Mouse (Mus musculus) heart, embryonic 16.5 days (tissue): ENCODE data around the gene Unc5a. TPM values are rescaled to one million over a fixed set of nuclear protein-coding genes. Genes with fewer than 3 reads are reported as not detected.

ENCODE experiments used
- ATAC-seq: fragments of 200-750 bp; cut with Nextera tagmentation; replicated peaks from 2 replicates; pipeline ENCODE4 v1.8.0; 2017; ENCODE audit warnings: moderate number of reproducible peaks; ENCODE audit not compliant: insufficient read depth, low FRiP score; ENCODE audit errors: extremely low read depth
- H3K27ac ChIP-seq: fragments of 300-500 bp; sonication (generic); 2 replicates; pipeline ENCODE4 v1.5.1; 2014; ENCODE audit warnings: mild to moderate bottlenecking, low read length, control low read depth, moderate library complexity
- H3K27me3 ChIP-seq: fragments of 300-500 bp; sonication (generic); 2 replicates; pipeline ENCODE4 v1.6.1; 2014; ENCODE audit warnings: low read length, mixed read lengths; ENCODE audit not compliant: control insufficient read depth, insufficient read depth
- H3K36me3 ChIP-seq: fragments of 300-500 bp; sonication (generic); 2 replicates; pipeline ENCODE4 v1.6.1; 2014; ENCODE audit not compliant: control insufficient read depth, insufficient read depth
- H3K4me1 ChIP-seq: fragments of 300-500 bp; sonication (generic); 2 replicates; pipeline ENCODE4 v1.6.1; 2014; ENCODE audit warnings: low read length, mixed read lengths; ENCODE audit not compliant: control insufficient read depth, insufficient read depth
- H3K4me2 ChIP-seq: fragments of 300-500 bp; sonication (generic); 2 replicates; pipeline ENCODE4 v1.6.1; 2014; ENCODE audit warnings: low read depth, mild to moderate bottlenecking, control low read depth, low read length
- H3K4me3 ChIP-seq: fragments of 300-500 bp; sonication (generic); 2 replicates; pipeline ENCODE4 v1.5.1; 2014; ENCODE audit warnings: mild to moderate bottlenecking, control low read depth, low read length
- H3K9ac ChIP-seq: fragments of 300-500 bp; sonication (generic); 2 replicates; pipeline ENCODE4 v1.6.1; 2014; ENCODE audit warnings: low read length, control low read depth
- H3K9me3 ChIP-seq: fragments of 300-500 bp; sonication (generic); replicated peaks from 2 replicates; pipeline ENCODE4 v1.6.1; 2016; ENCODE audit warnings: low read length; ENCODE audit not compliant: control insufficient read depth
- WGBS: fragments of 180-500 bp; shearing (Covaris S2); extraction: QIAGEN DNeasy Blood & Tissue Kit; methylation state at CpG from one replicate; pipeline ENCODE4 v1.1.7; 2014; 5-methylcytosine and 5-hydroxymethylcytosine counted together
- polyA plus RNA-seq: library from polyadenylated mRNA; unstranded; fragments of >200 nt; fragmentation: Nextera tagmentation; extraction: Ambion mirVana; gene quantifications from 2 replicates; pipeline ENCODE4 v1.2.1, GENCODE M21; 2015

Unc5a gene
- polyA plus RNA-seq, 1 experiment from 2014 or later: 1.5 TPM

GRCm38 (mm10) chr13:54965256-54965655, 16.0 kb downstream of the Unc5a start:
- no peaks in the 10 kb centered on the region for H3K36me3 ChIP-seq
- no peaks in the 10 kb centered on the region for H3K27me3 ChIP-seq
- H3K27ac ChIP-seq: no peak overlapping the region
- ATAC-seq: no peak
- no peak overlapping the region for H3K4me2 ChIP-seq
- no peaks in the 10 kb centered on the region for H3K9me3 ChIP-seq
- 80% methylated on average over 6 of the region's 6 CpGs for WGBS
- H3K4me3 ChIP-seq: no peak overlapping the region
- H3K4me1 ChIP-seq: no peaks in the 10 kb centered on the region
- H3K9ac ChIP-seq: no peak overlapping the region

- Histone ChIP-seq H3K4me1 (no peaks in the 10 kb centered on the region), H3K4me2 (no peak overlapping the region), H3K4me3 (no peak overlapping the region), H3K27me3 (no peaks in the 10 kb centered on the region), H3K36me3 (no peaks in the 10 kb centered on the region), H3K9me3 (no peaks in the 10 kb centered on the region), H3K27ac (no peak overlapping the region), H3K9ac (no peak overlapping the region)
- WGBS: 73% methylated on average over 11 of the region's 11 CpGs
- no peak for ATAC-seq
Measured at GRCm38 (mm10) chr13:54967501-54967900, 18.3 kb downstream of the Unc5a start.

- WGBS: 57% methylated on average over 5 of the region's 5 CpGs
- no peak overlapping the region for H3K4me2 ChIP-seq
Measured at GRCm38 (mm10) chr13:54968636-54969035, 19.4 kb downstream of the Unc5a start.

GRCm38 (mm10) chr13:54969513-54969912, 20.3 kb downstream of the Unc5a start:
- WGBS: 53% methylated on average over 9 of the region's 9 CpGs
- no peak for ATAC-seq
- Histone ChIP-seq H3K36me3 (no peaks in the 10 kb centered on the region), H3K9ac (no peak overlapping the region), H3K4me2 (no peak overlapping the region), H3K9me3 (no peaks in the 10 kb centered on the region), H3K27ac (no peak overlapping the region), H3K27me3 (no peaks in the 10 kb centered on the region), H3K4me1 (no peaks in the 10 kb centered on the region), H3K4me3 (no peak overlapping the region)

More at GRCm38 (mm10) chr13:54968636-54969035, 19.4 kb downstream of the Unc5a start:
- H3K4me1 ChIP-seq: no peaks in the 10 kb centered on the region
- no peak for ATAC-seq
- no peaks in the 10 kb centered on the region for H3K9me3 ChIP-seq
- no peaks in the 10 kb centered on the region for H3K27me3 ChIP-seq
- H3K9ac ChIP-seq: no peak overlapping the region
- no peaks in the 10 kb centered on the region for H3K36me3 ChIP-seq
- H3K27ac ChIP-seq: no peak overlapping the region
- no peak overlapping the region for H3K4me3 ChIP-seq

- no peak for ATAC-seq
- Histone ChIP-seq H3K36me3 (no peaks in the 10 kb centered on the region), H3K9me3 (no peaks in the 10 kb centered on the region), H3K27me3 (no peaks in the 10 kb centered on the region), H3K27ac (no peak overlapping the region), H3K4me1 (no peaks in the 10 kb centered on the region), H3K9ac (no peak overlapping the region), H3K4me3 (no peak overlapping the region), H3K4me2 (no peak overlapping the region)
- WGBS: 36% methylated on average over 14 of the region's 14 CpGs
Measured at GRCm38 (mm10) chr13:54970521-54971247, 21.5 kb downstream of the Unc5a start.

GRCm38 (mm10) chr13:54975546-54975945, 26.3 kb downstream of the Unc5a start:
- WGBS: 47% methylated on average over 3 of the region's 3 CpGs
- Histone ChIP-seq H3K9ac (no peak overlapping the region), H3K4me1 (no peaks in the 10 kb centered on the region), H3K36me3 (no peaks in the 10 kb centered on the region), H3K9me3 (no peaks in the 10 kb centered on the region), H3K27me3 (no peaks in the 10 kb centered on the region), H3K4me2 (no peak overlapping the region), H3K27ac (no peak overlapping the region), H3K4me3 (no peak overlapping the region)
- ATAC-seq: no peak

GRCm38 (mm10) chr13:54978804-54979203, 29.6 kb downstream of the Unc5a start:
- Histone ChIP-seq H3K4me2 (no peak overlapping the region), H3K36me3 (no peaks in the 10 kb centered on the region), H3K9ac (no peak overlapping the region), H3K4me3 (no peak overlapping the region), H3K27ac (no peak overlapping the region), H3K4me1 (no peaks in the 10 kb centered on the region), H3K9me3 (no peaks in the 10 kb centered on the region), H3K27me3 (no peaks in the 10 kb centered on the region)
- WGBS: 55% methylated on average over 8 of the region's 8 CpGs
- no peak for ATAC-seq

GRCm38 (mm10) chr13:54980957-54981356, 31.7 kb downstream of the Unc5a start:
- no peaks in the 10 kb centered on the region for H3K4me1 ChIP-seq
- 71% methylated on average over 12 of the region's 12 CpGs for WGBS
- ATAC-seq: no peak
- H3K27ac ChIP-seq: no peak overlapping the region
- H3K9ac ChIP-seq: no peak overlapping the region
- no peaks in the 10 kb centered on the region for H3K9me3 ChIP-seq
- H3K4me3 ChIP-seq: no peak overlapping the region
- no peaks in the 10 kb centered on the region for H3K27me3 ChIP-seq
- H3K4me2 ChIP-seq: no peak overlapping the region
- H3K36me3 ChIP-seq: no peaks in the 10 kb centered on the region

GRCm38 (mm10) chr13:54983001-54983400, 33.8 kb downstream of the Unc5a start:
- Histone ChIP-seq H3K4me1 (no peaks in the 10 kb centered on the region), H3K27me3 (no peaks in the 10 kb centered on the region), H3K36me3 (no peaks in the 10 kb centered on the region), H3K9me3 (no peaks in the 10 kb centered on the region), H3K27ac (no peak overlapping the region), H3K4me3 (no peak overlapping the region), H3K4me2 (no peak overlapping the region), H3K9ac (no peak overlapping the region)
- 55% methylated on average over 8 of the region's 8 CpGs for WGBS
- no peak for ATAC-seq
